In genomic region chr11:98797909-98798308, GRCm38 (mm10) we compare ENCODE assay signal across 8 mouse cellular contexts. TPM values are rescaled to one million over a fixed set of nuclear protein-coding genes. Genes with fewer than 3 reads are reported as not detected.
DNase-seq lines count a peak whose midpoint lies in the region; ATAC-seq and TF ChIP-seq lines count a peak whose summit lies in the region.

No protein-coding gene starts in this region.

- peaks cover 28% of the 10 kb centered on the region for H3K36me3 ChIP-seq in forebrain, postnatal 0 days (ENCODE audit: insufficient read depth)
- H3K36me3 ChIP-seq in liver, embryonic 15.5 days (replicated peaks), result peaks cover 46% of the 10 kb centered on the region

- H3K27ac ChIP-seq in gastrocnemius, adult 2 months, result peak overlapping the region; percentile 98
- 0 out of 2 replicates have a peak overlapping the region, but pooled peaks have one; percentile 9 for H3K27ac ChIP-seq in forebrain, postnatal 0 days (ENCODE audit: low read depth, low read length)
- H3K27ac ChIP-seq in liver, embryonic 15.5 days (replicated peaks), result no peak overlapping the region

- no peak for ATAC-seq in forebrain, postnatal 0 days
- ATAC-seq in liver, embryonic 15.5 days (ENCODE audit: insufficient read depth), result no peak

- intact Hi-C loops in gastrocnemius, adult 2 months (cut with DNase I), result no loop called here
- intact Hi-C loops in gastrocnemius, postnatal 36 days (cut with DNase I), result no loop called here

- DNase-seq in gastrocnemius, adult 2 months, result no peak
- DNase-seq in gastrocnemius, postnatal 36 days, result no peak
- peak; percentile 6 for DNase-seq in Muller cell, postnatal 12 days (ENCODE audit: inconsistent ontology term)
- no peak for DNase-seq in forebrain, postnatal 0 days
- DNase-seq in thymus, postnatal 0 days (ENCODE audit: low spot score), result no peak
- no peak for DNase-seq in right cerebral cortex, postnatal 14 days
- no peak for DNase-seq in cerebellum, adult 8-10 months

- no peaks in the 10 kb centered on the region for H3K27me3 ChIP-seq in forebrain, postnatal 0 days (ENCODE audit: insufficient read depth, low read length)
- H3K27me3 ChIP-seq in liver, embryonic 15.5 days, result no peaks in the 10 kb centered on the region

- peaks cover 21% of the 10 kb centered on the region for H3K4me1 ChIP-seq in forebrain, postnatal 0 days (ENCODE audit: insufficient read depth)
- H3K4me1 ChIP-seq in liver, embryonic 15.5 days (replicated peaks), result peaks cover 53% of the 10 kb centered on the region

- TF ChIP-seq CTCF in gastrocnemius, adult 2 months (IDR thresholded peaks at IDR 0.05), result no peak
- TF ChIP-seq CTCF in forebrain, postnatal 0 days (IDR thresholded peaks at IDR 0.05; ENCODE audit: low read depth), result no peak

- peak overlapping the region; percentile 98 for H3K9ac ChIP-seq in forebrain, postnatal 0 days
- H3K9ac ChIP-seq in liver, embryonic 15.5 days, result no peak overlapping the region

- peak overlapping the region; percentile 71 for H3K4me2 ChIP-seq in forebrain, postnatal 0 days (ENCODE audit: low read depth)
- peak overlapping the region; percentile 99 for H3K4me2 ChIP-seq in liver, embryonic 15.5 days

- H3K9me3 ChIP-seq in forebrain, postnatal 0 days (ENCODE audit: low read length), result no peaks in the 10 kb centered on the region
- H3K9me3 ChIP-seq in liver, embryonic 15.5 days (replicated peaks), result no peaks in the 10 kb centered on the region

- WGBS in forebrain, postnatal 0 days, result 27% methylated on average over 4 of the region's 4 CpGs
- WGBS in liver, embryonic 15.5 days (ENCODE audit: insufficient replicate concordance), result 66% methylated on average over 4 of the region's 4 CpGs

- H3K4me3 ChIP-seq in gastrocnemius, adult 2 months, result peak overlapping the region; percentile 95
- H3K4me3 ChIP-seq in forebrain, postnatal 0 days (ENCODE audit: low read depth, low read length), result peak overlapping the region; percentile 98
- H3K4me3 ChIP-seq in liver, embryonic 15.5 days (replicated peaks), result peak overlapping the region; percentile 94

RNA-seq across cellular contexts. Expression of gene Msl1, which starts 2.6 kb away (rescaled TPM):
- 10 to 100 TPM; 51.8 to 69.4 TPM for total RNA-seq in gastrocnemius, adult 2 months (2021)
- total RNA-seq in gastrocnemius, postnatal 36 days (2021), result 10 to 100 TPM; 49.0 to 51.4 TPM
- total RNA-seq in forebrain, postnatal 0 days (2014; rRNA removed), result 87.2 and 94.6 TPM in 2 replicates
- polyA plus RNA-seq in forebrain, postnatal 0 days (2015; fragmentation: Nextera tagmentation; extraction: Ambion mirVana), result 16.3 and 24.1 TPM in 2 replicates
- 5.2 and 5.8 TPM in 2 replicates for polyA plus RNA-seq in liver, embryonic 15.5 days (2015; fragmentation: Nextera tagmentation; extraction: Ambion mirVana)
- polyA plus RNA-seq in thymus, postnatal 0 days (2015; fragmentation: Nextera tagmentation; extraction: Ambion mirVana), result 14.4 and 20.4 TPM in 2 replicates

RNA-seq across cellular contexts. Expression of gene Casc3, which starts 6.8 kb away (rescaled TPM):
- 10 to 100 TPM; 17.4 to 21.9 TPM for total RNA-seq in gastrocnemius, adult 2 months (2021)
- 10 to 100 TPM; 14.2 to 21.4 TPM for total RNA-seq in gastrocnemius, postnatal 36 days (2021)
- 22.5 and 27.2 TPM in 2 replicates for total RNA-seq in forebrain, postnatal 0 days (2014; rRNA removed)
- polyA plus RNA-seq in forebrain, postnatal 0 days (2015; fragmentation: Nextera tagmentation; extraction: Ambion mirVana), result 29.5 and 37.4 TPM in 2 replicates
- polyA plus RNA-seq in liver, embryonic 15.5 days (2015; fragmentation: Nextera tagmentation; extraction: Ambion mirVana), result 14.4 and 16.2 TPM in 2 replicates
- polyA plus RNA-seq in thymus, postnatal 0 days (2015; fragmentation: Nextera tagmentation; extraction: Ambion mirVana), result 21.8 and 23.8 TPM in 2 replicates

RNA-seq across cellular contexts. Expression of gene Nr1d1, which starts 22.8 kb away (rescaled TPM):
- total RNA-seq in gastrocnemius, adult 2 months (2021), result 100 to 1,000 TPM in 1 of 2 experiments, 10 to 100 TPM in 1; 56.3 to 152 TPM
- total RNA-seq in gastrocnemius, postnatal 36 days (2021), result 100 to 1,000 TPM in 1 of 2 experiments, 10 to 100 TPM in 1; 86.6 to 139 TPM
- 4.5 and 6.7 TPM in 2 replicates for total RNA-seq in forebrain, postnatal 0 days (2014; rRNA removed)
- polyA plus RNA-seq in forebrain, postnatal 0 days (2015; fragmentation: Nextera tagmentation; extraction: Ambion mirVana), result 10.8 and 11.4 TPM in 2 replicates
- 0.63 and 0.85 TPM in 2 replicates for polyA plus RNA-seq in liver, embryonic 15.5 days (2015; fragmentation: Nextera tagmentation; extraction: Ambion mirVana)
- polyA plus RNA-seq in thymus, postnatal 0 days (2015; fragmentation: Nextera tagmentation; extraction: Ambion mirVana), result 2.6 and 3.0 TPM in 2 replicates

RNA-seq across cellular contexts. Expression of gene Rapgefl1, which starts 38.7 kb away (rescaled TPM):
- under 1 TPM; 0.22 to 0.26 TPM for total RNA-seq in gastrocnemius, adult 2 months (2021)
- total RNA-seq in gastrocnemius, postnatal 36 days (2021), result under 1 TPM; 0.12 to 0.15 TPM
- total RNA-seq in forebrain, postnatal 0 days (2014; rRNA removed), result 28.7 TPM in 2 replicates
- polyA plus RNA-seq in forebrain, postnatal 0 days (2015; fragmentation: Nextera tagmentation; extraction: Ambion mirVana), result 5.6 and 9.8 TPM in 2 replicates
- polyA plus RNA-seq in liver, embryonic 15.5 days (2015; fragmentation: Nextera tagmentation; extraction: Ambion mirVana), result 0.24 and 0.28 TPM in 2 replicates
- 0.86 and 1.1 TPM in 2 replicates for polyA plus RNA-seq in thymus, postnatal 0 days (2015; fragmentation: Nextera tagmentation; extraction: Ambion mirVana)

RNA-seq across cellular contexts. Expression of gene Thra, which starts 57.5 kb away (rescaled TPM):
- total RNA-seq in gastrocnemius, adult 2 months (2021), result 10 to 100 TPM; 78.8 to 96.8 TPM
- 10 to 100 TPM; 72.6 to 75.7 TPM for total RNA-seq in gastrocnemius, postnatal 36 days (2021)
- 1,003 and 1,159 TPM in 2 replicates for total RNA-seq in forebrain, postnatal 0 days (2014; rRNA removed)
- polyA plus RNA-seq in forebrain, postnatal 0 days (2015; fragmentation: Nextera tagmentation; extraction: Ambion mirVana), result 223 and 233 TPM in 2 replicates
- 7.2 and 7.6 TPM in 2 replicates for polyA plus RNA-seq in liver, embryonic 15.5 days (2015; fragmentation: Nextera tagmentation; extraction: Ambion mirVana)
- polyA plus RNA-seq in thymus, postnatal 0 days (2015; fragmentation: Nextera tagmentation; extraction: Ambion mirVana), result 7.3 and 9.1 TPM in 2 replicates
